Mouse (Mus musculus) hindbrain, postnatal 0 days (tissue): Measurements from ENCODE around the gene Ptges3l. TPM values are rescaled to one million over a fixed set of nuclear protein-coding genes. Genes with fewer than 3 reads are reported as not detected.
"Not testable (repeated sequence)": the region's sequence is repeated elsewhere in the genome, so short reads cannot be mapped to it uniquely, and the experiment has no call there.

ENCODE experiments used
- ATAC-seq: fragments of 200-750 bp; cut with Nextera tagmentation; 2 replicates; pipeline ENCODE4 v1.8.0; 2017; ENCODE audit warnings: mild to moderate bottlenecking, moderate TSS enrichment, moderate library complexity
- DNase-seq: peaks from one replicate; pipeline ENCODE4 v3.0.0-alpha.2; 2015; ENCODE audit warnings: low spot score
- H3K27ac ChIP-seq: fragments of 300-500 bp; sonication (generic); 2 replicates; pipeline ENCODE4 v1.5.1; 2014; ENCODE audit warnings: mild to moderate bottlenecking
- H3K27me3 ChIP-seq: fragments of 300-500 bp; sonication (generic); 2 replicates; pipeline ENCODE4 v1.6.1; 2014; ENCODE audit warnings: low read length, mixed read lengths; ENCODE audit not compliant: insufficient read depth
- H3K36me3 ChIP-seq: fragments of 300-500 bp; sonication (generic); 2 replicates; pipeline ENCODE4 v1.6.1; 2014; ENCODE audit warnings: low read length, mixed read lengths; ENCODE audit not compliant: insufficient read depth
- H3K4me1 ChIP-seq: fragments of 300-500 bp; sonication (generic); 2 replicates; pipeline ENCODE4 v1.6.1; 2014; ENCODE audit warnings: antibody characterized with exemption, low read length, mixed read lengths; ENCODE audit not compliant: insufficient read depth
- H3K4me2 ChIP-seq: fragments of 300-500 bp; sonication (generic); 2 replicates; pipeline ENCODE4 v1.6.1; 2014; ENCODE audit warnings: low read depth, mild to moderate bottlenecking, low read length, moderate library complexity, mixed read lengths
- H3K4me3 ChIP-seq: fragments of 300-500 bp; sonication (generic); 2 replicates; pipeline ENCODE4 v1.5.1; 2014; ENCODE audit warnings: low read length
- H3K9ac ChIP-seq: fragments of 300-500 bp; sonication (generic); replicated peaks from 2 replicates; pipeline ENCODE4 v1.6.1; 2014; ENCODE audit warnings: mild to moderate bottlenecking, low read length, moderate library complexity, mixed read lengths
- H3K9me3 ChIP-seq: fragments of 300-500 bp; sonication (generic); 2 replicates; pipeline ENCODE4 v1.6.1; 2016; ENCODE audit warnings: low read length, mixed read lengths
- CTCF ChIP-seq: IDR thresholded peaks from 2 replicates; pipeline ENCODE4 v1.5.1; 2016; ENCODE audit warnings: antibody characterized with exemption, control low read depth, low read depth
- WGBS: fragments of 180-500 bp; shearing (Covaris S2); extraction: QIAGEN DNeasy Blood & Tissue Kit; methylation state at CpG from one replicate; pipeline ENCODE4 v1.1.7; 2014; 5-methylcytosine and 5-hydroxymethylcytosine counted together
- microRNA-seq, 2 experiments: library from miRNA; unstranded; fragments of <30 nt; microRNA quantifications; one replicate each; pipeline ENCODE4; 2016
- polyA plus RNA-seq: library from polyadenylated mRNA; unstranded; fragments of >200 nt; fragmentation: Nextera tagmentation; extraction: Ambion mirVana; gene quantifications from 2 replicates; pipeline ENCODE4 v1.2.1, GENCODE M21; 2015
- total RNA-seq: library from RNA; depleted of rRNA; stranded (reverse); fragments of >200 nt; gene quantifications from 2 replicates; pipeline ENCODE4 v1.2.3, GENCODE M21; 2014; rRNA removed

The Ptges3l gene
- total and polyA plus RNA-seq, 2 experiments from 2014 or later, result 0.31 to 3.8 TPM

GRCm38 (mm10) chr11:101381817-101382216 is 43.3 kb downstream of the Ptges3l start:
- Histone ChIP-seq H3K27me3 (no peaks in the 10 kb centered on the region), H3K4me1 (no peaks in the 10 kb centered on the region), H3K9ac (no peak overlapping the region), H3K4me2 (no peak overlapping the region), H3K4me3 (no peak overlapping the region), H3K9me3 (no peaks in the 10 kb centered on the region), H3K27ac (no peak overlapping the region), H3K36me3 (no peaks in the 10 kb centered on the region)
- ATAC-seq (no peak), DNase-seq (no peak)
- WGBS, result 13% methylated on average over 4 of the region's 4 CpGs
- no peak for TF ChIP-seq CTCF

GRCm38 (mm10) chr11:101378926-101379325 is 46.2 kb downstream of the Ptges3l start:
- Histone ChIP-seq H3K4me3 (no peak overlapping the region), H3K27ac (no peak overlapping the region), H3K4me1 (no peaks in the 10 kb centered on the region), H3K9me3 (no peaks in the 10 kb centered on the region), H3K27me3 (no peaks in the 10 kb centered on the region), H3K9ac (no peak overlapping the region), H3K36me3 (no peaks in the 10 kb centered on the region), H3K4me2 (no peak overlapping the region)
- no peak for DNase-seq
- 81% methylated on average over 6 of the region's 6 CpGs for WGBS
- ATAC-seq, result no peak
- TF ChIP-seq CTCF, result no peak

- H3K27me3 ChIP-seq, H3K9ac ChIP-seq, H3K4me3 ChIP-seq, ATAC-seq, DNase-seq, H3K4me1 ChIP-seq, H3K4me2 ChIP-seq, H3K9me3 ChIP-seq, H3K27ac ChIP-seq, H3K36me3 ChIP-seq: not testable (repeated sequence)
- 95% methylated on average over 8 of the region's 8 CpGs for WGBS
Observed at GRCm38 (mm10) chr11:101378196-101378595, 46.9 kb downstream of the Ptges3l start.

GRCm38 (mm10) chr11:101374421-101374938 is 50.7 kb downstream of the Ptges3l start:
- ATAC-seq (no peak), DNase-seq (no peak)
- no peak overlapping the region for H3K4me2 ChIP-seq
- H3K9ac ChIP-seq, result no peak overlapping the region
- no peaks in the 10 kb centered on the region for H3K9me3 ChIP-seq
- H3K36me3 ChIP-seq, result no peaks in the 10 kb centered on the region
- H3K27me3 ChIP-seq, result no peaks in the 10 kb centered on the region
- TF ChIP-seq CTCF, result no peak
- no peak overlapping the region for H3K27ac ChIP-seq
- WGBS, result 71% methylated on average over 7 of the region's 7 CpGs
- H3K4me1 ChIP-seq, result no peaks in the 10 kb centered on the region
- no peak overlapping the region for H3K4me3 ChIP-seq

- 79% methylated on average over 5 of the region's 5 CpGs for WGBS
- DNase-seq, result no peak
- Histone ChIP-seq H3K36me3 (no peaks in the 10 kb centered on the region), H3K4me1 (no peaks in the 10 kb centered on the region), H3K4me3 (no peak overlapping the region), H3K27me3 (no peaks in the 10 kb centered on the region), H3K27ac (no peak overlapping the region), H3K9ac (no peak overlapping the region), H3K4me2 (no peak overlapping the region), H3K9me3 (no peaks in the 10 kb centered on the region)
- no peak for TF ChIP-seq CTCF
- ATAC-seq, result no peak
Observed at GRCm38 (mm10) chr11:101370141-101370540, 55.0 kb downstream of the Ptges3l start.

Small RNAs within 50 kb of the gene (microRNA-seq; reads per million reads assigned to microRNA genes)
- gene Mir6929, result 0 reads per million in 2 experiments

Other genes starting within 250 kb of the Ptges3l start
- 0.16 and 0.43 TPM in 2 replicates for gene Ccr10, start 249.9 kb downstream of the Ptges3l start, total RNA-seq
- gene Ccr10, start 249.9 kb downstream of the Ptges3l start, polyA plus RNA-seq, result 0.88 and 1.0 TPM in 2 replicates
- gene Ezh1, start 198.9 kb downstream of the Ptges3l start, total RNA-seq, result 26.7 and 27.6 TPM in 2 replicates
- 20.1 and 22.2 TPM in 2 replicates for gene Ezh1, start 198.9 kb downstream of the Ptges3l start, polyA plus RNA-seq
- 66.1 and 72.7 TPM in 2 replicates for gene Ramp2, start 179.3 kb downstream of the Ptges3l start, total RNA-seq
- gene Ramp2, start 179.3 kb downstream of the Ptges3l start, polyA plus RNA-seq, result 108 and 111 TPM in 2 replicates
- 66.1 and 82.1 TPM in 2 replicates for gene Vps25, start 171.6 kb downstream of the Ptges3l start, total RNA-seq
- 134 and 137 TPM in 2 replicates for gene Vps25, start 171.6 kb downstream of the Ptges3l start, polyA plus RNA-seq
- gene Wnk4, start 164.8 kb downstream of the Ptges3l start, total RNA-seq, result 1.5 and 2.5 TPM in 2 replicates
- gene Wnk4, start 164.8 kb downstream of the Ptges3l start, polyA plus RNA-seq, result 6.5 and 8.0 TPM in 2 replicates
- gene Cntd1, start 146.3 kb downstream of the Ptges3l start, total RNA-seq, result 0.10 TPM in 1 of 2 replicates, not detected in the other
- gene Cntd1, start 146.3 kb downstream of the Ptges3l start, polyA plus RNA-seq, result 0.66 and 0.89 TPM in 2 replicates
- 146 and 154 TPM in 2 replicates for gene Coa3, start 146.2 kb downstream of the Ptges3l start, total RNA-seq
- 214 and 225 TPM in 2 replicates for gene Coa3, start 146.2 kb downstream of the Ptges3l start, polyA plus RNA-seq
- gene Becn1, start 123.0 kb downstream of the Ptges3l start, total RNA-seq, result 71.1 and 95.3 TPM in 2 replicates
- gene Becn1, start 123.0 kb downstream of the Ptges3l start, polyA plus RNA-seq, result 140 and 145 TPM in 2 replicates
- gene Psme3, start 109.1 kb downstream of the Ptges3l start, total RNA-seq, result 68.3 and 71.1 TPM in 2 replicates
- 78.2 and 83.9 TPM in 2 replicates for gene Psme3, start 109.1 kb downstream of the Ptges3l start, polyA plus RNA-seq
- 3.8 and 4.1 TPM in 2 replicates for gene Aoc2, start 100.3 kb downstream of the Ptges3l start, total RNA-seq
- gene Aoc2, start 100.3 kb downstream of the Ptges3l start, polyA plus RNA-seq, result 0.59 and 0.63 TPM in 2 replicates
- gene Aoc3, start 94.7 kb downstream of the Ptges3l start, total RNA-seq, result 0.36 and 0.47 TPM in 2 replicates
- 0.10 and 0.16 TPM in 2 replicates for gene Aoc3, start 94.7 kb downstream of the Ptges3l start, polyA plus RNA-seq
- 0.26 TPM in 1 of 2 replicates, not detected in the other for gene G6pc, start 57.8 kb downstream of the Ptges3l start, total RNA-seq
- not detected in 2 replicates for gene G6pc, start 57.8 kb downstream of the Ptges3l start, polyA plus RNA-seq
- 62.5 and 69.4 TPM in 2 replicates for gene Aarsd1, start 7.7 kb downstream of the Ptges3l start, total RNA-seq
- gene Aarsd1, start 7.7 kb downstream of the Ptges3l start, polyA plus RNA-seq, result 89.9 and 91.6 TPM in 2 replicates
- 2.2 TPM in 1 of 2 replicates, not detected in the other for gene Gm27029, start 537 bp downstream of the Ptges3l start, total RNA-seq
- 4.7 and 6.4 TPM in 2 replicates for gene Gm27029, start 537 bp downstream of the Ptges3l start, polyA plus RNA-seq
- 11.6 and 12.4 TPM in 2 replicates for gene Rundc1, start 248 bp downstream of the Ptges3l start, total RNA-seq
- gene Rundc1, start 248 bp downstream of the Ptges3l start, polyA plus RNA-seq, result 21.4 and 22.7 TPM in 2 replicates
- gene Rpl27, start 17.0 kb upstream of the Ptges3l start, total RNA-seq, result 535 and 538 TPM in 2 replicates
- gene Rpl27, start 17.0 kb upstream of the Ptges3l start, polyA plus RNA-seq, result 276 and 282 TPM in 2 replicates
- 3.9 and 4.2 TPM in 2 replicates for gene Ifi35, start 23.1 kb upstream of the Ptges3l start, total RNA-seq
- gene Ifi35, start 23.1 kb upstream of the Ptges3l start, polyA plus RNA-seq, result 5.3 and 5.8 TPM in 2 replicates
- gene Rnd2, start 39.7 kb upstream of the Ptges3l start, total RNA-seq, result 103 and 140 TPM in 2 replicates
- 143 and 154 TPM in 2 replicates for gene Rnd2, start 39.7 kb upstream of the Ptges3l start, polyA plus RNA-seq
- gene Vat1, start 40.9 kb upstream of the Ptges3l start, total RNA-seq, result 290 and 295 TPM in 2 replicates
- gene Vat1, start 40.9 kb upstream of the Ptges3l start, polyA plus RNA-seq, result 106 and 114 TPM in 2 replicates
- 6.7 and 8.5 TPM in 2 replicates for gene Brca1, start 126.6 kb upstream of the Ptges3l start, total RNA-seq
- gene Brca1, start 126.6 kb upstream of the Ptges3l start, polyA plus RNA-seq, result 2.3 and 2.4 TPM in 2 replicates
- 93.6 and 152 TPM in 2 replicates for gene Nbr1, start 126.8 kb upstream of the Ptges3l start, total RNA-seq
- gene Nbr1, start 126.8 kb upstream of the Ptges3l start, polyA plus RNA-seq, result 53.9 and 55.9 TPM in 2 replicates
- gene Tmem106a, start 156.9 kb upstream of the Ptges3l start, total RNA-seq, result 2.6 and 5.2 TPM in 2 replicates
- 5.1 and 5.3 TPM in 2 replicates for gene Tmem106a, start 156.9 kb upstream of the Ptges3l start, polyA plus RNA-seq
- gene Gm11634, start 173.9 kb upstream of the Ptges3l start, total RNA-seq, result not detected in 2 replicates
- gene Gm11634, start 173.9 kb upstream of the Ptges3l start, polyA plus RNA-seq, result not detected in 2 replicates
- 12.4 and 15.2 TPM in 2 replicates for gene Rdm1, start 201.9 kb upstream of the Ptges3l start, total RNA-seq
- 13.8 and 15.9 TPM in 2 replicates for gene Rdm1, start 201.9 kb upstream of the Ptges3l start, polyA plus RNA-seq
- gene Arl4d, start 240.2 kb upstream of the Ptges3l start, total RNA-seq, result 5.7 and 6.5 TPM in 2 replicates
- gene Arl4d, start 240.2 kb upstream of the Ptges3l start, polyA plus RNA-seq, result 6.2 TPM in 2 replicates